Mouse (Mus musculus) limb, embryonic 15.5 days (tissue): Measurements from ENCODE around the gene Aldh18a1. TPM values are rescaled to one million over a fixed set of nuclear protein-coding genes. Genes with fewer than 3 reads are reported as not detected.

ENCODE experiments used
- ATAC-seq: fragments of 200-750 bp; cut with Nextera tagmentation; 2 replicates; pipeline ENCODE4 v1.8.0; 2017; ENCODE audit warnings: low read depth, moderate TSS enrichment; ENCODE audit not compliant: insufficient number of reproducible peaks, low FRiP score, low TSS enrichment
- H3K27ac ChIP-seq: fragments of 300-500 bp; sonication (generic); 2 replicates; pipeline ENCODE4 v1.5.1; 2015; ENCODE audit warnings: moderate library complexity, mild to moderate bottlenecking, inconsistent platforms
- H3K27me3 ChIP-seq: fragments of 300-500 bp; sonication (generic); 2 replicates; pipeline ENCODE4 v1.6.1; 2015; ENCODE audit warnings: inconsistent platforms
- H3K36me3 ChIP-seq: fragments of 300-500 bp; sonication (generic); 2 replicates; pipeline ENCODE4 v1.6.1; 2015; ENCODE audit warnings: inconsistent platforms
- H3K4me1 ChIP-seq: fragments of 300-500 bp; sonication (generic); 2 replicates; pipeline ENCODE4 v1.6.1; 2015; ENCODE audit warnings: inconsistent platforms
- H3K4me2 ChIP-seq: fragments of 300-500 bp; sonication (generic); 2 replicates; pipeline ENCODE4 v1.6.1; 2015; ENCODE audit warnings: mild to moderate bottlenecking, inconsistent platforms
- H3K4me3 ChIP-seq: fragments of 300-500 bp; sonication (generic); 2 replicates; pipeline ENCODE4 v1.5.1; 2015; ENCODE audit warnings: mild to moderate bottlenecking, inconsistent platforms
- H3K9ac ChIP-seq: fragments of 300-500 bp; sonication (generic); 2 replicates; pipeline ENCODE4 v1.6.1; 2015; ENCODE audit warnings: inconsistent platforms
- H3K9me3 ChIP-seq: fragments of 300-500 bp; sonication (generic); 2 replicates; pipeline ENCODE4 v1.6.1; 2016; ENCODE audit warnings: inconsistent platforms
- WGBS: fragments of 180-500 bp; shearing (Covaris S2); methylation state at CpG from one replicate; pipeline ENCODE4 v1.1.7; 2015; 5-methylcytosine and 5-hydroxymethylcytosine counted together
- polyA plus RNA-seq: library from polyadenylated mRNA; unstranded; fragments of >200 nt; fragmentation: Nextera tagmentation; extraction: Ambion mirVana; gene quantifications from 2 replicates; pipeline ENCODE4 v1.2.1, GENCODE M21; 2015

Gene Aldh18a1
- polyA plus RNA-seq, 1 experiment from 2014 or later = 78.0 TPM

- H3K4me2 ChIP-seq = no peak overlapping the region
- H3K9me3 ChIP-seq = no peaks in the 10 kb centered on the region
- no peak for ATAC-seq
- no peaks in the 10 kb centered on the region for H3K27me3 ChIP-seq
- WGBS = 84% methylated on average over 7 of the region's 7 CpGs
- H3K36me3 ChIP-seq = peaks cover 5% of the 10 kb centered on the region; the same call in 1 of the 2 replicates
- H3K9ac ChIP-seq = no peak overlapping the region
- H3K27ac ChIP-seq = no peak overlapping the region
- no peak overlapping the region for H3K4me3 ChIP-seq
- peaks cover 3% of the 10 kb centered on the region for H3K4me1 ChIP-seq
These were observed 83.9 kb downstream of the Aldh18a1 start for GRCm38 (mm10) chr19:40504336-40504735.

Other genes with a start within 250 kb of the Aldh18a1 start
- gene Sorbs1, start 74.7 kb downstream of the Aldh18a1 start, polyA plus RNA-seq = 45.6 and 58.9 TPM in 2 replicates
- 12.5 and 13.9 TPM in 2 replicates for gene Tctn3, start 23.8 kb upstream of the Aldh18a1 start, polyA plus RNA-seq
- gene Entpd1, start 23.9 kb upstream of the Aldh18a1 start, polyA plus RNA-seq = 11.2 and 13.2 TPM in 2 replicates
- gene Cc2d2b, start 160.3 kb upstream of the Aldh18a1 start, polyA plus RNA-seq = 0.12 and 0.20 TPM in 2 replicates
- 7.9 and 10.6 TPM in 2 replicates for gene Ccnj, start 242.8 kb upstream of the Aldh18a1 start, polyA plus RNA-seq